Mouse (Mus musculus): ENCODE measurements around the gene Egfl8. TPM values are rescaled to one million over a fixed set of nuclear protein-coding genes. Genes with fewer than 3 reads are reported as not detected.
A peak's percentile ranks its signal among the peaks of the same experiment; 100 is the strongest.

The Egfl8 gene
- total RNA-seq, 4 experiments from 2014 or later = 1.4 to 3.3 (median 2.4) TPM

- no peak for DNase-seq (ENCODE audit: low spot score in 2 of 2)
Observed at GRCm38 (mm10) chr17:34627943-34628643, 12.3 kb upstream of the Egfl8 start, which contains the start of gene Ppt2. Ppt2 (minus strand) TSS chr17:34628510.

- peak; percentile 82 to 86 for DNase-seq (ENCODE audit: low spot score in 2 of 2)
Observed at GRCm38 (mm10) chr17:34627093-34627942, 11.5 kb upstream of the Egfl8 start.

DNA sequence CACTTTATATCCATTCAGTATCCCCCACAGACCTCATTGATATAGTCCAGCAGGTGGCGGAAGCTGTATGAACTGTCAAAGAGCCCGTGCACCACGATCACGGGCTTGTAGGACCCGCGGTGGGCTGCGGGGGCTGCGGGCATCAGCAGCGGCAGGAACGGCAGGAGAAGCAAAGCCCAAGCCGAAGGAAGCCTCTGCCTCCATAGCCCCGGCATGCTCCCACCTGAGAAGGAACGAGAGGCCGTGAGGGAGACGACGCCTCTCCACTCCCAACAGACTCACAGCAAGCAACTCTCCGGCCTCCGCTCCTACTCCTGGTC lies 11.0 kb upstream of the Egfl8 start:
- no peak for DNase-seq (ENCODE audit: low spot score in 2 of 2)

DNA sequence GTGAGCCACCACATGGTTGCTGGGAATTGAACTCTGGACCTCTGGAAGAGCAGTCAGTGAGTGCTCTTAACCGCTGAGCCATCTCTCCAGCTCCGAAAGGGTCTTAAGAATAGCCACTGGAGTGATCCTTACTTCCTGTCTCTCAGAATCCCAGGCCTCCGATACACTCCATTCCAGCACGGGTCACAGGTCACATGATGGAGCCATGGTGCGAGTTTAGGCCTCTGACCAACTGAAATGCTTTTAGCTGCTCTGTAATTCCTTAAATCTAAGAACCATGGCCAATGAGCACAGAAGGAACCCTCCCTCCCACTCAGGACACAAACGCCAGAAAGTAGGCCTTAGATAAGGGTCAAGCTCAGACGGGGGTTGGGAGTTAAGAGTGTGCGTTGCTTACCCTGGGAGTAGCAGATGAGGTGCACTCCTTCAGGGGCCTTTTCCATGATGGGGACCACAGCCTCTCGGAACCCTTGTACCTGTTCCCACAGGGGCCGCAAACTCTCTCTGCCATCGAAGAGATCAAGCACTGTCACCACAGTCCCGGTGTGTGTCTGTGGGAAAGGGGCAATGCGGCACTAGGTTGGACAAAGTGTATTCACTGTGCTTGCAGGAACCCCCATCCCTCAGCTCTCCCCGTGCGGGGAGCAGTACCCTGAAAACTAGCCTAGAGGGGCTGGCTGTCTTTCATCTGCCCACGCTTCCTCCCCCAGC lies 10.4 kb upstream of the Egfl8 start:
- DNase-seq (ENCODE audit: low spot score in 2 of 2) = no peak

GRCm38 (mm10) chr17:34624981-34625380 lies 9.2 kb upstream of the Egfl8 start:
- no peak for DNase-seq (ENCODE audit: low spot score in 2 of 2)

- DNase-seq (ENCODE audit: low spot score in 2 of 2) = no peak
Observed at GRCm38 (mm10) chr17:34623161-34623560, 7.4 kb upstream of the Egfl8 start.

DNA sequence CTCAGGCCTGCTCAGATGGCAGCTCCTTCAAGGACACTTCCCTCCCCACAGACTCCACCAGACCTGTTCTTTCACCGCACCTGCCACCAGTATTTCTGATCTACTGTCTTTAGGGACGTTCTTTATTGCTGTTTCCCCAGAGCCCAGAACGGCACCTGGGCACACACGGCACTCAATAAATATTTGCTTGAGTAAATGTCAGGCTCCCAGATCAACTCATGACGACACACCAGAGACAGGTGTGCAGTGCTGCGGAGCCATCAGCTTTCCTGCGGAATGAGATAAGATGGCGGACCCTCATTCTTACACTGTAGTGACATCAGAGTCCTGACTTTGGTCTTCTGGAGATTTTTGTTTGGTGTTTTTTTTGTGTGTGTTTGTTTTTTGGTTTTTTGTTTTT lies 5.2 kb upstream of the Egfl8 start:
- no peak for DNase-seq (ENCODE audit: low spot score in 2 of 2)

GRCm38 (mm10) chr17:34618999-34619398 lies 3.2 kb upstream of the Egfl8 start:
- peak in 1 of 2 experiments; percentile 74 for DNase-seq (ENCODE audit: low spot score in 2 of 2)

GRCm38 (mm10) chr17:34613830-34614229 lies 1.9 kb downstream of the Egfl8 start:
- no peak for DNase-seq (ENCODE audit: low spot score in 2 of 2)

DNA sequence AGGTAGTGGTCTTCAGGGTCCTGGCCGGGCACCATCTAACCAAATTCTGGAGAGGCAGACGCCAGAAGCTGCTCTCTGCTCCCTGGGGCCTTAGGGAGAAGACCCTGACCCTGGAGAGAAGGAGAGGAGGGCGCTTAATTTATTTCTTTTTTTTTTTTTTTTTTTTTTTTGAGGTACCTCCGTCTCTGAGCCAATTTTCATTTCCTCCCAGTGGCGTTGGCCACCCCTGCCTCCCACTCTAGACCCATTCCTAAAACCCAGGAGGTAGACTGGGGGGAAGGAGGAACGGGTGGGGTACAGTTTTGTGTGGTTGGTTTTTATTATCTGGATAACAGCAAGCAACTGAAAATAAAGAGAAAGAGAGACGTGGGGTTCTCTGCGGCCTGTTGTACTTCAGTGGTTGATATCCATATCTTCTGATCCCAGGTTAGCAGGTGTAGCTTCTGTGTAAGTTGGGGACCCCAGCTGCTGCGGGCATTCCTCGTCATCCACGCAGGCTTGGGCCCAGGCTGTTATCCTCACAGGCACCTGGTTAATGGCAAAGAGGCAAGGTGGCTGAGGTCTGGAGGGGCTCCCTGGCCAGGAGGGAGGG lies 2.6 kb downstream of the Egfl8 start:
- DNase-seq (ENCODE audit: low spot score in 2 of 2) = no peak

- no peak for DNase-seq (ENCODE audit: low spot score in 2 of 2)
Observed at GRCm38 (mm10) chr17:34611050-34611449, 4.7 kb downstream of the Egfl8 start.

DNA sequence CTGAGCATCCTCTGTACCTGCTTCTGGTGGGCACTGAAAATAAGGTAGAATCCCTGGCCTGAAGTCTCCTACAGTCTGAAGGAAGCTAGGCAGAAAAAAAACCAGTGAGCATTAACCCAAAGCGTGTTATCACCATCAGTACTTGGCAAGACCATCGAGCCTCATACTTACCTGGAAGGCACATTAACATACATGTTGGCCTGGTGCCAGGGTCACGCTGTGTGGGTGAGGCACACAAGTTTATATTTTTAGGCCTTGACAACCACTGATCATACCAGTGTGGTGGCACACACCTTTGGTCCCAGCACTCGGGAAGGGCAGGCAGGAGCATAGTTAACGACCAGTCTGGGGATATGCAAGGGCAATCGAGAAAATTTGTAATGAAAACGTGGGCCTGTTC lies 7.8 kb downstream of the Egfl8 start:
- no peak for DNase-seq (ENCODE audit: low spot score in 2 of 2)

- no peak for DNase-seq (ENCODE audit: low spot score in 2 of 2)
Observed at GRCm38 (mm10) chr17:34606186-34607039, 9.4 kb downstream of the Egfl8 start.

GRCm38 (mm10) chr17:34605609-34606008 lies 10.2 kb downstream of the Egfl8 start:
- peak; percentile 96 to 97 for DNase-seq (ENCODE audit: low spot score in 2 of 2)

DNA sequence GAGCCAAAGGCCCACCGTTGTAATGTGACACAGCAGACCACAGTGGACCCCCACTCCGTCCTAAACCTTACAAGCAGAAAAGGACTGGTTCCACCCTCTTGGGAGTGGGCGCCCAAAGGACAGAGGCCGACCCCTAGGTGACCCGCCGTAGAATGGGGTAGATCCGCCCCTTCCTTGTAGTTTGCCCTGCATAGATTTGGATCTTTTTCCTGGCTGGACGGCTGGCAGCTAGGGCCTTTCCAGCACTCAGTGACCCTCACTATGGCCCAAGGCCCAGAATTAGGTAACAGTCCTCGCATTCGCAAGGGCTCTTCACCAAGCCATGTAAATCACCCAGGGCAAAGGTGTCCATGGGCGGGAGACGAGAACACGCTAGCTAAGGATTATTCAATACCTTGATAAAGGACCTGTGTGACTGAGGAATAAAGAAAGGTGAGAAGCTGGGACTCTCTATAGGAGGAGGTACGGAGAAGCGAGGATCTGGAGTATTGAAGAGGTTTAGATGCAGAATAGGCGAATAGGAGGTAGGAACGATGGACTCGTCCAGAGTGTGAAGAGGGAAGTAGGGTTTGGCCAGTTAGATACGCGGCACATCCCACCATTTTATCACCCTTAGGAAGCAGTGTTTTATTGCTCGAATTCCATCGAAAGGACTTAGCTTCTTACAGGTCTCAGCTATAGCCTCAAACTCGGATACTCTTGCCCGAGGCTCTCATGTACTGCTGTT lies 11.1 kb downstream of the Egfl8 start:
- DNase-seq (ENCODE audit: low spot score in 2 of 2) = no peak

GRCm38 (mm10) chr17:34604061-34604508 lies 11.7 kb downstream of the Egfl8 start, which contains the start of gene Agpat1:
Agpat1 (plus strand) TSS chr17:34604262.
- peak; percentile 97 to 99 for DNase-seq (ENCODE audit: low spot score in 2 of 2)

DNA sequence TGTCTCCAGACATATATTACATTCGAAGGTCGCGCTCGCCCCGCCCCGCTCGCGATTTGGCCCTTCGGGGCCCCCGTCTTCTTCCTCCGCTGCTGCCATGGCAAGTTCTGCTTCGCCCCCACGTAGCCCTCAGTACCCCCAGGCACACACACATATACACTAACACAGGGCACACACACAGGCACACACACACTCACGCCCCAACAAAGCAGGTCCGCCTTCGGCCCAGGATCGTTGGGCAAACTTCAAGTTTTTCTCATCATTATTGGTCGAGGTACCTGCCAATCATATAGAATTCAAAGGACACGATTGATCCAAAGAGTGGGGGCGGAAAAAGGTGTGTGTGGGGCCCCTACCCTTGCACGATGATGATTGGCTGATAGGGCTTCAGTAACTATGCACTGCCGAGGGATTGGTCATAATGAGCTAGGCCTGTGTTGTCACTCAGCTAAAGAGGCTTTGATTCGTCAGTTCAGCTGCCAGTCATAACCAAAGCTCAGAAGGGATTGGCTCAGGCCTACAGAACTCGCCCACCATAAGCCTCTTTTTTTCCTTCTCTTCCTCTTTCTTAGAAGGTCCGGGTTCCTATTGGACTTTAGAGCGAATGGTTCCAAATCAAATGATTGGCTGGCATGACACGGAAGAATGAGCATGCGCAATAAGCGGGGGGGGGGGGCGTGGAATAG lies 12.3 kb downstream of the Egfl8 start, which contains the start of gene Rnf5:
TSS of gene Rnf5 (minus strand) at position 316 of the 686 bp plus-strand sequence.
- peak; percentile 100 for DNase-seq (ENCODE audit: low spot score in 2 of 2)

GRCm38 (mm10) chr17:34601796-34602195 lies 14.0 kb downstream of the Egfl8 start:
- DNase-seq (ENCODE audit: low spot score in 2 of 2) = no peak

- DNase-seq (ENCODE audit: low spot score in 2 of 2) = no peak
Observed at GRCm38 (mm10) chr17:34599891-34600290, 15.9 kb downstream of the Egfl8 start.

All from layer of hippocampus, adult 8-10 months (tissue).